ENCODE assay signal across 9 mouse cellular contexts in the genomic region with DNA sequence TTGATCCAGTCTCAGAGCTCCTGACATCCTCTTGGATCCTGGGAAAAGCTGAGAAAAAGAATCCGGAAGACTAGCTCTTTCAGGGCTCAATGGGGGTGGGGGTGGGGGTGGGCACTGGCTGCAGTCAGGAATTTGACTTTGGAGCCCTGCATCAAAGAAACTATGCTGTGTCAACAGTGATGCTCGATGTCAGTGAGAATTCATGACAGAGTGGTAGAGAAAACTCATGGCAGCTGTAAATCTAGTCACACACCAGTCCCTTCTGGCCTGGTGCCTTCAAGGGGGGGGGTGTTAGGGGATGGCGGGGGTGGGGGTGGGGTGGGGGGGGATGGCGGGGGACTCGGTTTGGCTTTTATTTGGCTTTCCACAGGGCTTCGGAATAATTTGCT.
DNase-seq lines count a peak whose midpoint lies in the region; ATAC-seq and TF ChIP-seq lines count a peak whose summit lies in the region.
"Had no signal": no experiment of that assay in that cellular context is flagged by ENCODE, and none has a peak within 500 bp of the region (broad histone marks: within the 10 kb centered on the region; RNA-seq: fewer than 3 reads in every experiment).

No protein-coding gene starts in this region.

- ATAC-seq in stomach, embryonic 14.5 days (ENCODE audit: insufficient number of reproducible peaks, insufficient read depth, low FRiP score, low read depth): no peak
- ATAC-seq in stomach, postnatal 0 days (ENCODE audit: low FRiP score, low TSS enrichment): no peak
- ATAC-seq in liver, postnatal 0 days: no peak
- no peak for ATAC-seq in CD4-positive, CD25-positive, alpha-beta regulatory T cell, adult 4 months

- WGBS in heart, embryonic 10.5 days: 4% methylated on average over 6 of the region's 6 CpGs
- WGBS in stomach, embryonic 14.5 days: 0% methylated on average over 6 of the region's 6 CpGs
- WGBS in stomach, postnatal 0 days: 4% methylated on average over 6 of the region's 6 CpGs
- WGBS in liver, postnatal 0 days (ENCODE audit: insufficient replicate concordance): 10% methylated on average over 5 of the region's 6 CpGs

- H3K36me3 ChIP-seq in heart, embryonic 10.5 days: no peaks in the 10 kb centered on the region
- H3K36me3 ChIP-seq in stomach, embryonic 14.5 days (ENCODE audit: control insufficient read depth, insufficient read depth, low read length): no peaks in the 10 kb centered on the region
- no peaks in the 10 kb centered on the region for H3K36me3 ChIP-seq in stomach, postnatal 0 days (ENCODE audit: control insufficient read depth, insufficient read depth, low read length)
- H3K36me3 ChIP-seq in liver, postnatal 0 days (replicated peaks; ENCODE audit: insufficient read depth, low read length): no peaks in the 10 kb centered on the region

- intact Hi-C loops in heart, postnatal 25 days (cut with DNase I): no loop called here

- H3K9me3 ChIP-seq in heart, embryonic 10.5 days: no peaks in the 10 kb centered on the region
- no peaks in the 10 kb centered on the region for H3K9me3 ChIP-seq in stomach, embryonic 14.5 days (ENCODE audit: control insufficient read depth, low read depth, low read length)
- H3K9me3 ChIP-seq in stomach, postnatal 0 days (ENCODE audit: control insufficient read depth, low read length): 0 out of 2 replicates have a peak, but pooled peaks cover 5% of the 10 kb centered on the region
- H3K9me3 ChIP-seq in liver, postnatal 0 days (ENCODE audit: low read length): no peaks in the 10 kb centered on the region

- no peak for TF ChIP-seq CTCF in stomach, postnatal 0 days (IDR thresholded peaks at IDR 0.05; ENCODE audit: low read depth)
- no peak for TF ChIP-seq CTCF in liver, postnatal 0 days (IDR thresholded peaks at IDR 0.05; ENCODE audit: low read depth)

- peak overlapping the region; percentile 36 for H3K4me3 ChIP-seq in heart, embryonic 10.5 days
- H3K4me3 ChIP-seq in stomach, embryonic 14.5 days (ENCODE audit: low read depth, low read length): no peak overlapping the region
- H3K4me3 ChIP-seq in stomach, postnatal 0 days (ENCODE audit: low read depth, low read length): no peak overlapping the region
- no peak overlapping the region for H3K4me3 ChIP-seq in liver, postnatal 0 days (ENCODE audit: low read depth, low read length)
- H3K4me3 ChIP-seq: erythroblast, embryonic 14.5 days had no signal

- no peaks in the 10 kb centered on the region for H3K27me3 ChIP-seq in heart, embryonic 10.5 days (ENCODE audit: insufficient read depth, poor library complexity, severe bottlenecking)
- no peaks in the 10 kb centered on the region for H3K27me3 ChIP-seq in stomach, embryonic 14.5 days (ENCODE audit: control insufficient read depth, insufficient read depth, low read length)
- H3K27me3 ChIP-seq in stomach, postnatal 0 days (ENCODE audit: control insufficient read depth, insufficient read depth, low read length): no peaks in the 10 kb centered on the region
- no peaks in the 10 kb centered on the region for H3K27me3 ChIP-seq in liver, postnatal 0 days (ENCODE audit: insufficient read depth, low read length)

- no peak overlapping the region for H3K9ac ChIP-seq in stomach, embryonic 14.5 days (replicated peaks; ENCODE audit: low read depth, low read length)
- no peak overlapping the region for H3K9ac ChIP-seq in stomach, postnatal 0 days (ENCODE audit: low read length)
- no peak overlapping the region for H3K9ac ChIP-seq in liver, postnatal 0 days (replicated peaks)

- H3K27ac ChIP-seq in heart, embryonic 10.5 days: peak overlapping the region; percentile 70; the same call in 1 of the 2 replicates
- H3K27ac ChIP-seq in stomach, embryonic 14.5 days (ENCODE audit: low read length): no peak overlapping the region
- H3K27ac ChIP-seq in stomach, postnatal 0 days (replicated peaks): no peak overlapping the region
- H3K27ac ChIP-seq in liver, postnatal 0 days (ENCODE audit: low read depth): peak overlapping the region; percentile 95

- DNase-seq in heart, embryonic 10.5 days (ENCODE audit: low spot score): no peak
- no peak for DNase-seq in heart, postnatal 25 days (ENCODE audit: low spot score)
- no peak for DNase-seq in stomach, postnatal 0 days (ENCODE audit: low spot score)
- no peak for DNase-seq in liver, postnatal 0 days
- no peak for DNase-seq in cerebellum, postnatal 4 days (ENCODE audit: low spot score in 2 of 2)
- DNase-seq in layer of hippocampus, adult 9-11 months: no peak

- no peak for TF ChIP-seq EP300 in stomach, postnatal 0 days (optimal IDR thresholded peaks at IDR 0.05)
- TF ChIP-seq EP300 in liver, postnatal 0 days (IDR thresholded peaks at IDR 0.05; ENCODE audit: low read depth): no peak

- peaks cover 26% of the 10 kb centered on the region for H3K4me1 ChIP-seq in heart, embryonic 10.5 days
- H3K4me1 ChIP-seq in stomach, embryonic 14.5 days (ENCODE audit: control insufficient read depth, insufficient read depth, low read length): peaks cover 8% of the 10 kb centered on the region
- H3K4me1 ChIP-seq in stomach, postnatal 0 days (replicated peaks; ENCODE audit: control insufficient read depth, insufficient read depth): no peaks in the 10 kb centered on the region
- H3K4me1 ChIP-seq in liver, postnatal 0 days (ENCODE audit: insufficient read depth): peaks cover 30% of the 10 kb centered on the region

- H3K4me2 ChIP-seq in stomach, embryonic 14.5 days (replicated peaks; ENCODE audit: low read depth, low read length): 0 out of 2 replicates have a peak overlapping the region, but pooled peaks have one; percentile 10
- H3K4me2 ChIP-seq in stomach, postnatal 0 days (replicated peaks; ENCODE audit: low read depth): no peak overlapping the region; the same call in 1 of the 2 replicates
- peak overlapping the region; percentile 46; the same call in 1 of the 2 replicates for H3K4me2 ChIP-seq in liver, postnatal 0 days (ENCODE audit: low read depth, low read length)

Comparison
In these comparisons a context has a peak if more than half of its experiments do, and no peak if none do; other contexts are left out.
1. H3K27ac ChIP-seq: peak in heart, embryonic 10.5 days (single experiment) and liver, postnatal 0 days (single experiment); none in stomach, embryonic 14.5 days (single experiment) and stomach, postnatal 0 days (single experiment).